Mouse (Mus musculus): ENCODE measurements around the gene Tfeb. TPM values are rescaled to one million over a fixed set of nuclear protein-coding genes. Genes with fewer than 3 reads are reported as not detected.

Gene Tfeb
- polyA plus RNA-seq, 1 experiment: 48.4 TPM

GRCm38 (mm10) chr17:47814496-47814895 lies 77.7 kb downstream of the Tfeb start:
- TF ChIP-seq CTCF (IDR thresholded peaks at IDR 0.05; ENCODE audit: low read depth, low read length): no peak
- no peak overlapping the region for H3K27ac ChIP-seq (ENCODE audit: insufficient read depth, low read depth, low read length)
- no peak overlapping the region for H3K4me3 ChIP-seq (ENCODE audit: insufficient read depth, low read length)
- H3K4me1 ChIP-seq (ENCODE audit: control insufficient read depth, insufficient read depth, low read length): no peaks in the 10 kb centered on the region

- no peak overlapping the region for H3K27ac ChIP-seq (ENCODE audit: insufficient read depth, low read depth, low read length)
- H3K4me1 ChIP-seq (ENCODE audit: control insufficient read depth, insufficient read depth, low read length): no peaks in the 10 kb centered on the region
- TF ChIP-seq CTCF (IDR thresholded peaks at IDR 0.05; ENCODE audit: low read depth, low read length) (no peak), POLR2A (IDR thresholded peaks at IDR 0.05; ENCODE audit: borderline replicate concordance, low read depth, low read length) (no peak)
- H3K4me3 ChIP-seq (ENCODE audit: insufficient read depth, low read length): no peak overlapping the region
These were observed 78.6 kb downstream of the Tfeb start for GRCm38 (mm10) chr17:47815446-47815845.

- H3K4me1 ChIP-seq (ENCODE audit: control insufficient read depth, insufficient read depth, low read length): no peaks in the 10 kb centered on the region
- no peak overlapping the region for H3K4me3 ChIP-seq (ENCODE audit: insufficient read depth, low read length)
- TF ChIP-seq CTCF (IDR thresholded peaks at IDR 0.05; ENCODE audit: low read depth, low read length): no peak
- no peak for TF ChIP-seq POLR2A (IDR thresholded peaks at IDR 0.05; ENCODE audit: borderline replicate concordance, low read depth, low read length)
- no peak overlapping the region for H3K27ac ChIP-seq (ENCODE audit: insufficient read depth, low read depth, low read length)
These were observed 81.4 kb downstream of the Tfeb start for GRCm38 (mm10) chr17:47818038-47818725.

GRCm38 (mm10) chr17:47821339-47821738 lies 84.5 kb downstream of the Tfeb start:
- TF ChIP-seq POLR2A (IDR thresholded peaks at IDR 0.05; ENCODE audit: borderline replicate concordance, low read depth, low read length) (no peak), CTCF (IDR thresholded peaks at IDR 0.05; ENCODE audit: low read depth, low read length) (no peak)
- Histone ChIP-seq H3K27ac (ENCODE audit: insufficient read depth, low read depth, low read length) (no peak overlapping the region), H3K4me1 (ENCODE audit: control insufficient read depth, insufficient read depth, low read length) (no peaks in the 10 kb centered on the region), H3K4me3 (ENCODE audit: insufficient read depth, low read length) (no peak overlapping the region)

GRCm38 (mm10) chr17:47831161-47831560 lies 94.3 kb downstream of the Tfeb start:
- TF ChIP-seq POLR2A (IDR thresholded peaks at IDR 0.05; ENCODE audit: borderline replicate concordance, low read depth, low read length): no peak
- TF ChIP-seq CTCF (IDR thresholded peaks at IDR 0.05; ENCODE audit: low read depth, low read length): no peak
- Histone ChIP-seq H3K4me3 (ENCODE audit: insufficient read depth, low read length) (no peak overlapping the region), H3K4me1 (ENCODE audit: control insufficient read depth, insufficient read depth, low read length) (peaks cover 3% of the 10 kb centered on the region; the same call in 1 of the 2 replicates), H3K27ac (ENCODE audit: insufficient read depth, low read depth, low read length) (no peak overlapping the region)

GRCm38 (mm10) chr17:47831772-47832171 lies 94.9 kb downstream of the Tfeb start:
- Histone ChIP-seq H3K27ac (ENCODE audit: insufficient read depth, low read depth, low read length) (no peak overlapping the region), H3K4me1 (ENCODE audit: control insufficient read depth, insufficient read depth, low read length) (peaks cover 3% of the 10 kb centered on the region; the same call in 1 of the 2 replicates), H3K4me3 (ENCODE audit: insufficient read depth, low read length) (no peak overlapping the region)
- TF ChIP-seq POLR2A (IDR thresholded peaks at IDR 0.05; ENCODE audit: borderline replicate concordance, low read depth, low read length): no peak
- no peak for TF ChIP-seq CTCF (IDR thresholded peaks at IDR 0.05; ENCODE audit: low read depth, low read length)

- peaks cover 3% of the 10 kb centered on the region; the same call in 1 of the 2 replicates for H3K4me1 ChIP-seq (ENCODE audit: control insufficient read depth, insufficient read depth, low read length)
- peak overlapping the region; percentile 35 for H3K4me3 ChIP-seq (ENCODE audit: insufficient read depth, low read length)
- TF ChIP-seq CTCF (IDR thresholded peaks at IDR 0.05; ENCODE audit: low read depth, low read length): no peak
- no peak for TF ChIP-seq POLR2A (IDR thresholded peaks at IDR 0.05; ENCODE audit: borderline replicate concordance, low read depth, low read length)
- no peak overlapping the region for H3K27ac ChIP-seq (ENCODE audit: insufficient read depth, low read depth, low read length)
These were observed 95.7 kb downstream of the Tfeb start for GRCm38 (mm10) chr17:47832501-47833028.

- peak overlapping the region; percentile 35 for H3K4me3 ChIP-seq (ENCODE audit: insufficient read depth, low read length)
- H3K4me1 ChIP-seq (ENCODE audit: control insufficient read depth, insufficient read depth, low read length): peaks cover 3% of the 10 kb centered on the region; the same call in 1 of the 2 replicates
- H3K27ac ChIP-seq (ENCODE audit: insufficient read depth, low read depth, low read length): no peak overlapping the region
- no peak for TF ChIP-seq CTCF (IDR thresholded peaks at IDR 0.05; ENCODE audit: low read depth, low read length)
- TF ChIP-seq POLR2A (IDR thresholded peaks at IDR 0.05; ENCODE audit: borderline replicate concordance, low read depth, low read length): no peak
These were observed 96.3 kb downstream of the Tfeb start for GRCm38 (mm10) chr17:47833029-47833627.

GRCm38 (mm10) chr17:47833628-47834481 lies 97.0 kb downstream of the Tfeb start:
- peaks cover 3% of the 10 kb centered on the region; the same call in 1 of the 2 replicates for H3K4me1 ChIP-seq (ENCODE audit: control insufficient read depth, insufficient read depth, low read length)
- H3K4me3 ChIP-seq (ENCODE audit: insufficient read depth, low read length): peak overlapping the region; percentile 35
- no peak overlapping the region for H3K27ac ChIP-seq (ENCODE audit: insufficient read depth, low read depth, low read length)
- TF ChIP-seq POLR2A (IDR thresholded peaks at IDR 0.05; ENCODE audit: borderline replicate concordance, low read depth, low read length): no peak
- TF ChIP-seq CTCF (IDR thresholded peaks at IDR 0.05; ENCODE audit: low read depth, low read length): no peak

Data from bone marrow macrophage, adult 2 months (primary cell).